Mouse (Mus musculus) forebrain, embryonic 16.5 days (tissue): Measurements from ENCODE around the gene Tbxas1. TPM values are rescaled to one million over a fixed set of nuclear protein-coding genes. Genes with fewer than 3 reads are reported as not detected.

Experiments used
- ATAC-seq: fragments of 200-750 bp; cut with Nextera tagmentation; 2 replicates; pipeline ENCODE4 v1.8.0; 2017; ENCODE audit warnings: mild to moderate bottlenecking, moderate library complexity
- H3K27ac ChIP-seq: fragments of 300-500 bp; sonication (generic); 2 replicates; pipeline ENCODE4 v1.5.1; 2014; ENCODE audit warnings: low read length, control low read depth
- H3K27me3 ChIP-seq: fragments of 300-500 bp; sonication (generic); replicated peaks from 2 replicates; pipeline ENCODE4 v1.6.1; 2014; ENCODE audit warnings: low read length; ENCODE audit not compliant: control insufficient read depth, insufficient read depth
- H3K36me3 ChIP-seq: fragments of 300-500 bp; sonication (generic); 2 replicates; pipeline ENCODE4 v1.6.1; 2014; ENCODE audit not compliant: control insufficient read depth, insufficient read depth
- H3K4me1 ChIP-seq: fragments of 300-500 bp; sonication (generic); replicated peaks from 2 replicates; pipeline ENCODE4 v1.6.1; 2014; ENCODE audit warnings: low read length; ENCODE audit not compliant: control insufficient read depth, insufficient read depth
- H3K4me2 ChIP-seq: fragments of 300-500 bp; sonication (generic); 2 replicates; pipeline ENCODE4 v1.6.1; 2014; ENCODE audit warnings: mild to moderate bottlenecking, low read length, control low read depth
- H3K4me3 ChIP-seq: fragments of 300-500 bp; sonication (generic); replicated peaks from 2 replicates; pipeline ENCODE4 v1.5.1; 2014; ENCODE audit warnings: mild to moderate bottlenecking, low read length, control low read depth
- H3K9ac ChIP-seq: fragments of 300-500 bp; sonication (generic); replicated peaks from 2 replicates; pipeline ENCODE4 v1.6.1; 2014; ENCODE audit warnings: low read depth, low read length, control low read depth
- H3K9me3 ChIP-seq: fragments of 300-500 bp; sonication (generic); 2 replicates; pipeline ENCODE4 v1.6.1; 2016; ENCODE audit warnings: low read length; ENCODE audit not compliant: control insufficient read depth
- WGBS: fragments of 180-500 bp; shearing (Covaris S2); extraction: QIAGEN DNeasy Blood & Tissue Kit; methylation state at CpG from one replicate; pipeline ENCODE4 v1.1.7; 2014; 5-methylcytosine and 5-hydroxymethylcytosine counted together
- polyA plus RNA-seq: library from polyadenylated mRNA; unstranded; fragments of >200 nt; fragmentation: Nextera tagmentation; extraction: Ambion mirVana; gene quantifications from 2 replicates; pipeline ENCODE4 v1.2.1, GENCODE M21; 2015

Tbxas1 gene
- polyA plus RNA-seq, 1 experiment from 2014 or later = 1.1 TPM

DNA sequence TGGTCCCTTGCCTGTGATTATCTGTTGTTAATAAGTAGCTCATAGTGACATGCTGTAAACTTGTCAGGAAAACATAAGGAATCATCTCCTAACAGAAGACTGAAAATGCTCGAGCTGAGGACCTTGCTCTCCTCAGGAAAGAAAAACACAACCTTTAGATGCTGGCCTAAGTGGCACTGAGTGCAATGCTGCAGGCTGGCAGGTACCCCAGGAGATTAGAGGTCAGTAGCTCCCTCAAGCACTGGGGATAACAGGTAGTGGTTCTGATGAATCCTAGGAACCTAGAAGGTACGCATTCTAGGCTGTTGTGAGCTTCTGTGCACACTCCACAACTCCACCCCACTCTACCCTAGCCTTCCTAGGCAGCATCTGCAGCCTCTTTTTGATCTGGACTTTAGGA lies 8.4 kb upstream of the Tbxas1 start:
- no peak for ATAC-seq
- Histone ChIP-seq H3K36me3 (no peaks in the 10 kb centered on the region), H3K27ac (no peak overlapping the region), H3K9ac (no peak overlapping the region), H3K4me2 (no peak overlapping the region), H3K9me3 (no peaks in the 10 kb centered on the region), H3K4me1 (peaks cover 21% of the 10 kb centered on the region), H3K4me3 (no peak overlapping the region), H3K27me3 (no peaks in the 10 kb centered on the region)
- 69% methylated on average over 2 of the region's 2 CpGs for WGBS

DNA sequence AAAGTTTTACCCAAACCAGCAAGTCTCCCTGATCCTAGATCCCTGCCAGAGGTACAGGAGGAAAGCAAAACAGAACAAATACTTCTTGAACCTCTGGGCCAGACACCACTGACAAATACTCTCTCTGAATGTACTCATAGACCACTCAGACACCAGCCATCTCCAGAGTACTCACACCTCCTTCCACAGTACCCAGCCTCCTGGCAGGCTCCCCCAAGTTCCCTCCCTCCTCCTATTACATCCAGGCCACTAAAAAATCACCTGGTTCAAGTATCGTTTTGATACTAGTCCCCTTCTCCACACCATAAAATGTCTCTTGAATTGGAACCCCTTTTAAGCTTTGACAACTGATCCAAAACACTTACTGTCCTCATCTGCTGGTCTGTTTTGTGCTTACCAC lies 7.9 kb upstream of the Tbxas1 start:
- Histone ChIP-seq H3K4me1 (peaks cover 26% of the 10 kb centered on the region), H3K27ac (no peak overlapping the region), H3K4me3 (no peak overlapping the region), H3K27me3 (no peaks in the 10 kb centered on the region), H3K4me2 (no peak overlapping the region), H3K9me3 (no peaks in the 10 kb centered on the region), H3K9ac (no peak overlapping the region), H3K36me3 (no peaks in the 10 kb centered on the region)
- ATAC-seq = no peak
- WGBS = 15% methylated on average over 1 of the region's 1 CpGs

DNA sequence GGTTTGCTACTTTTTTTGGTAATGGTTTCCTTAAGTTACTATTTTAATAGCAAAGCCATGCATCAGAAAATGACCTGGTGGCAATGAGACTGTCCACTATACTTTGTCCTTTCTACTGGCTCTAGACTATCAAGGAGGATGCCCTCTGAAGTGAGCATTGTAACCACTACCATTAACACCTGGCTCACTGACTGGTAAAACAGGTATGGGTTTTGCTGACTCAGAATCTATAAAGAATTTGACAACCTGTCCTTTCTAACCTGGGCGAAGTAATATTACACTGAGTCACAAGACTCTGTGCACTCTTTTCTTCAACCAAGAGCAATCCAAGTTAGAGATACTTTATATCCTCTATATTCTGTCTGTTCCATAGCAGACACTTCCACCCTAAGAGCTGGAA lies 6.2 kb upstream of the Tbxas1 start:
- WGBS = 95% methylated on average over 1 of the region's 1 CpGs
- H3K27ac ChIP-seq = no peak overlapping the region

DNA sequence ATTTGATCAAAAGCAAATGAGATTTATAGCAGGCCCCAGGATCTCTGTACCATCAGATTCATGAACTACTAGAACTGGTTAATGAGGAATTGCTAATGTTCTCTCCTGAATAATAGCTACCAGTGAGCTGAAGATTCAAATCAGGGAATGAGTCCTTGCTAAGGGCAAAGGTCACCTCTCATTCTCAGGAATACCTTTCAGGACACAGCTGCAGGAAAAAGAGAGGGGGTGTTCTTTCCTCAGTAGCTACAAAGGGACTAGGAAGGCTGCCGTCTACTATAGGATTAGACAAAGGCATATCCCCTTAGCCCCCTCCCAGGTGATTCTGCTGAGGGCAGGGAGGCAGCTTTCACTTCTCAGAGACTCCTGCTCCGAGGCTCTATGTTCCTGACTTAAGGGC lies 5.1 kb upstream of the Tbxas1 start:
- no peaks in the 10 kb centered on the region for H3K27me3 ChIP-seq
- H3K9me3 ChIP-seq = no peaks in the 10 kb centered on the region
- no peak overlapping the region for H3K4me3 ChIP-seq
- H3K27ac ChIP-seq = no peak overlapping the region
- peaks cover 40% of the 10 kb centered on the region for H3K4me1 ChIP-seq
- no peaks in the 10 kb centered on the region for H3K36me3 ChIP-seq
- WGBS = 21% methylated on average over 2 of the region's 2 CpGs
- no peak for ATAC-seq
- H3K9ac ChIP-seq = no peak overlapping the region
- no peak overlapping the region for H3K4me2 ChIP-seq

More for the DNA sequence above, 6.2 kb upstream of the Tbxas1 start:
- Histone ChIP-seq H3K9ac (no peak overlapping the region), H3K36me3 (no peaks in the 10 kb centered on the region), H3K4me2 (no peak overlapping the region), H3K9me3 (no peaks in the 10 kb centered on the region), H3K4me3 (no peak overlapping the region), H3K27me3 (no peaks in the 10 kb centered on the region), H3K4me1 (peaks cover 40% of the 10 kb centered on the region)
- no peak for ATAC-seq

DNA sequence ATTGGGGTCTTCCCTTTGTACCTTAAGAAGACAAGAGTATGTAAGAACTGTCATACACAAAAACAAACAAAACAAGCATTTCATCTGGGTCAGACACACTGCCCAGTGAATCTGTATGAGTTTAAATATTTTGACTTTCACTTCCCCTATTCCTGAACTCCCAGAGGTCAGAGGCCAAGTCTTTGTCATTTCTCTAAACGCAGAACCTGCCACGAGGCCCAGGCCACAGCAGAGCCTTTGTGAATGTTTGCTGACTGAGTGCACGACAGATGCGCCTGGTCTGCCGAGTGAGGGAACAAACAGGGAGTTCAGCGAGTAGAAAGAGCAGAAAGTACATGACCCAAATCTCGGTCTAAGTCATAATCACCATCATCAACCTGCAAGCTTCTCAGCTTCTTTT lies 4.2 kb upstream of the Tbxas1 start:
- H3K27me3 ChIP-seq = no peaks in the 10 kb centered on the region
- H3K9me3 ChIP-seq = no peaks in the 10 kb centered on the region
- ATAC-seq = no peak
- H3K4me2 ChIP-seq = no peak overlapping the region
- no peak overlapping the region for H3K4me3 ChIP-seq
- no peak overlapping the region for H3K9ac ChIP-seq
- H3K36me3 ChIP-seq = no peaks in the 10 kb centered on the region
- WGBS = 18% methylated on average over 7 of the region's 7 CpGs
- no peak overlapping the region for H3K27ac ChIP-seq
- H3K4me1 ChIP-seq = peaks cover 40% of the 10 kb centered on the region

DNA sequence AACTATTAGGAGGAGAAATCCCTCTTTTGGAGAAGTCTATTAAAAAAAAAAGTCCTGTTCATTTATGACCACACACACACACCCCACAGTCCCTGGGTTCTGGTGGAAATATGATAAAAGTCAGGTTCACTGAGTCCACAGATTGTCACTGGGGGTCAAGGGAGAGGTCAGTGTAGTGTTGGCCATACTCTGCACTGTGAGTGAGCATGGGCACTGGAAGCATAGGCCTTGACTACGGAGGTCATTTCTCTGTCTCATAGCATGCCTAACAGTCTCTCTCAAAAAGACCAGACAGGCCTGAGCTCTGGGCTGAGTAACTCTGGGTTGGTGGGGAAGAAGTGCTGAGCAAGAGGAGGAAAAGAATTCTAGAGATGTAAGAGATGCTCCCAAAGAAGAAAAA lies 1.9 kb upstream of the Tbxas1 start:
- Histone ChIP-seq H3K9ac (peak overlapping the region; percentile 37; the same call in 1 of the 2 replicates), H3K4me1 (peaks cover 33% of the 10 kb centered on the region), H3K27me3 (no peaks in the 10 kb centered on the region), H3K4me2 (peak overlapping the region; percentile 70), H3K36me3 (no peaks in the 10 kb centered on the region), H3K4me3 (peak overlapping the region; percentile 67; the same call in 1 of the 2 replicates), H3K9me3 (no peaks in the 10 kb centered on the region), H3K27ac (no peak overlapping the region)
- ATAC-seq = no peak
- WGBS = 74% methylated on average over 1 of the region's 1 CpGs

DNA sequence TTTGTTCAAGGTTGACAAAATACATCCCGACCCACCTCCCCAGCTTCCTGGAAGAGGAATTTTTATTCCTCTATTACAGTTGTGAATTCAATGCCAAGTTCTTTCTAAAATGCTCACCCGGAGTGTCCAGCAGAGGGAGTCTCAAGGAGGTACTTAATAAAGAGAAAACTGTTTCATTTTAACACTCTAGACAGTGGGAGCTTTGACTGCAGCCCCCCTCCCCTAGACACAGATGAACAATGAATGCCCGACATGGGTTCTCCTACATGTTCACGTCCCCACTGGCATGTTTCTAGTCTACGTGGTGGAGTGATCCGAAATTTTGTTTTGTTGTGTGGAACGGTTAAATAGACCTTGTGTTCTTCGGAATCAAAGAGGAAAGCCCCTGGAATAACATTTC lies 1.2 kb upstream of the Tbxas1 start:
- Histone ChIP-seq H3K4me1 (peaks cover 33% of the 10 kb centered on the region), H3K9me3 (no peaks in the 10 kb centered on the region), H3K27ac (no peak overlapping the region), H3K9ac (peak overlapping the region; percentile 95), H3K27me3 (no peaks in the 10 kb centered on the region), H3K4me2 (peak overlapping the region; percentile 70), H3K36me3 (no peaks in the 10 kb centered on the region), H3K4me3 (peak overlapping the region; percentile 67)
- 1% methylated on average over 8 of the region's 8 CpGs for WGBS
- ATAC-seq = peak; percentile 24; the same call in 1 of the 2 replicates

DNA sequence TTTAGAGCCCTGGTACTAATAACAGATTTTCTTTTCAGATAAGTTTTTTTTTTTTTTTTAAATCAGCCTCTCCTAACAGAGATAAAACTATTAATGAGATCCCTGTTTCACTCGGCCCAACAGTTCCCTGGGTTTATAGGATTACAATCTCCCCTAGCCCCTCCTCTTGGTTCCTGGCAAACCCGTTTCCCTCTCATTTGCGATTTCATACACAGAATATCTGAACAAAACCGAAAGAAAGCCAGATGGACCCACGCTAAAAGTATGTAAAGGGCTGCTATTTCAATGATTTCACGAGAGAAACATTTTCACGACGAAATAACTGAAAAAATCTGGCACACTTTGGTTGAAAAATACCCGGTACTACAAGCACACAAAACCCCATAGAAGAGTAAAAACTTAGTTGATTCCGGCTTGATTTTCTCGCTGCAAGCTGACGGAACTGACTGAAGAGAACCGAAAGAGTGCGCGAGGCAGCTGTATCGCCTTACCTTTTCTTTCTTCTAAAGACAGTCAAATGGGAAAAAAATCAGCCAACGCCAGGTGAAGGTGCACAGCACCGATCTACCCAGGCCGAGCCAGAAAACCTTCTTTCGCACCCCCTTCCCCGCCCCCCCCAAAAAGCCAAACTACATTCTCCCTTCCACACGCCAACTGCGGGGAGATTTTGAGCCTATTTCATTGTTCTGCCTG lies 493 bp upstream of the Tbxas1 start:
- ATAC-seq = no peak
- H3K4me2 ChIP-seq = peak overlapping the region; percentile 70
- under 1% methylated on average over 23 of the region's 23 CpGs for WGBS
- H3K27ac ChIP-seq = peak overlapping the region; percentile 89
- H3K4me1 ChIP-seq = peaks cover 33% of the 10 kb centered on the region
- no peaks in the 10 kb centered on the region for H3K36me3 ChIP-seq
- no peaks in the 10 kb centered on the region for H3K27me3 ChIP-seq
- H3K9ac ChIP-seq = peak overlapping the region; percentile 95
- H3K4me3 ChIP-seq = peak overlapping the region; percentile 67
- no peaks in the 10 kb centered on the region for H3K9me3 ChIP-seq

DNA sequence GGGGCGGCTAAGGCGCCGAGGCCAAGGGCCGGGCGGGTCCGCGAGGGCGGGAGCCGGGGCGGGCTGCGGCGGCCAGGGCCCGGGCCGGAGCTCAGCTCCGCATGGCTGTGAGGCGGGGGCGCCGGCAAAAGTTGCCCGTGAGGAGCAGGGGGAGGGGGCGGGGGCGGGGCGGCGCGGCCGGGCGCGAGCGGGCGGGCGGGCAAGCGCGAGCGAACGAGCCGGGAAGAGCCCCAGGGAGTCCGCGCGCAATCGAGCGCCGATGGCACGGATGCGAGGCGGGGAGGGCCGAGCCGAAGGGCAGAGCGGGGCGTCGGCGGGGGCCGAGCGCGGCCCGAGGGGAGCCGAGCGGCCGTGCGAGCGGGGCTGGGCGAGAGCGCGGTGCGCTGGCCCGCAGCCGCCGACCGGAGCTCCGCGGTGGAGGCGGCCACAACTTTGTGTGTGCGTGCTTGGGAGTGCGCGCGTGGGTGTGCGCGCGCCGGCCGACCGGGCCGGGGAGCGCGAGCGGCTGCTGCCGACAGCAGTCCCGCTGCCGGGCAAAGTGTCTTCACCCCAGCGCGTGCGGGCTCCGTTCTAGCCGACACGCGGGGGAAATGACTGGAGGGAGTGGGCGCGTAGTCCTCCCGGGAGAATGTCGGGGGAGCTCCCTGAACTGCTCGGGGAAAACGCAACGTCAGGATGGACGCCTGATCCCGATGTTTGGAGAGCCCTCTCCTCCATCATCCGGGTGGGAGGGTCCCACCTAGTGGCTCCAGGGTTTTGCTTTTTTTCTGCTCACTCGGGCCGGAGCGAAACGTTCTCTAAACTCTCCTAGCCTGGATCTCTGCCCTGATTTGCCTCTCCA lies 1.1 kb downstream of the Tbxas1 start, which contains the start of gene Hipk2:
Hipk2 (minus strand) TSS at position 95 of the 841 bp plus-strand sequence.
- WGBS = 0% methylated on average over 64 of the region's 108 CpGs
- peaks cover 26% of the 10 kb centered on the region for H3K4me1 ChIP-seq
- peak within 1 kb of the TSS; percentile 89 for H3K27ac ChIP-seq
- H3K4me2 ChIP-seq = peak within 1 kb of the TSS; percentile 70
- peak; percentile 89 for ATAC-seq
- H3K9ac ChIP-seq = peak within 1 kb of the TSS; percentile 95
- H3K36me3 ChIP-seq = no peaks in the 10 kb centered on the region
- no peaks in the 10 kb centered on the region for H3K9me3 ChIP-seq
- peak within 1 kb of the TSS; percentile 67 for H3K4me3 ChIP-seq
- no peaks in the 10 kb centered on the region for H3K27me3 ChIP-seq
